Mouse (Mus musculus): ENCODE results near the gene Zfp354b. TPM values are rescaled to one million over a fixed set of nuclear protein-coding genes. Genes with fewer than 3 reads are reported as not detected.

The Zfp354b gene
- polyA plus RNA-seq, 2 experiments = 1.1 to 1.3 TPM

- no peak for TF ChIP-seq POLR2A (IDR thresholded peaks at IDR 0.05; ENCODE audit: borderline replicate concordance, extremely low read depth, insufficient read depth, insufficient read length)
- 64% methylated on average over 14 of the region's 14 CpGs for WGBS
- no peak for DNase-seq (ENCODE audit: low spot score)
- no peak overlapping the region for H3K4me2 ChIP-seq (replicated peaks; ENCODE audit: low read depth, low read length, severe bottlenecking)
- no peak overlapping the region for H3K27ac ChIP-seq (replicated peaks; ENCODE audit: low read depth, low read length)
- ATAC-seq (ENCODE audit: low FRiP score, low read depth) = no peak
- H3K36me3 ChIP-seq (ENCODE audit: control insufficient read depth, insufficient read depth, low read length) = no peaks in the 10 kb centered on the region
- no peaks in the 10 kb centered on the region for H3K27me3 ChIP-seq (ENCODE audit: control insufficient read depth, insufficient read depth, low read length)
- H3K9me3 ChIP-seq (ENCODE audit: control insufficient read depth, low read length) = no peaks in the 10 kb centered on the region
- no peak overlapping the region for H3K9ac ChIP-seq (ENCODE audit: low read depth, low read length, severe bottlenecking)
- no peak overlapping the region for H3K4me3 ChIP-seq (replicated peaks; ENCODE audit: low read length)
- H3K4me1 ChIP-seq (ENCODE audit: control insufficient read depth, insufficient read depth, low read length) = no peaks in the 10 kb centered on the region
Measured at GRCm38 (mm10) chr11:50952290-50952689, 20.9 kb upstream of the Zfp354b start.

DNA sequence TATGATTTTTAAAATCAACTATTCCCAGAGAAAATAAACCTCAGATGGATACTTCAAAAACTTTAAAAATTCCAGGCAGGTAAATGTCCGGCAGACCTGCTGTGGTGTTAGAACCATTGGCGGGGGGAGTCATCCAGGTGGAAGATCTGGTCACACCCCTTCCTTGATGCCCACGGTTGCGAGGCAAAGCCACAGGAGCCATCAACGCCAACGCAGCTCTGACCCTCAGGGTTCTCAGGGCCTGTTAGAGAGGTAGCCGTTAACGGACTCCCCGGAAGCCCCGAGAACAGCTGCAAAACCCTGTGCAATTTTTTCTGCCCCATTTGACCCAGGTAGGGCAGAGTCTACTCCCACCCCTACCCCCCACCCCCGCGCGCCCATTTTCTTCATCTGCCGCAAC is 12.1 kb upstream of the Zfp354b start, which contains the start of gene 4933414I15Rik:
TSS of gene 4933414I15Rik (minus strand) at position 260 of the 400 bp plus-strand sequence.
- DNase-seq (ENCODE audit: low spot score) (no peak), ATAC-seq (ENCODE audit: low FRiP score, low read depth) (no peak)
- TF ChIP-seq POLR2A (IDR thresholded peaks at IDR 0.05; ENCODE audit: borderline replicate concordance, extremely low read depth, insufficient read depth, insufficient read length) = no peak
- no peak within 1 kb of the TSS for H3K4me2 ChIP-seq (replicated peaks; ENCODE audit: low read depth, low read length, severe bottlenecking)
- H3K36me3 ChIP-seq (ENCODE audit: control insufficient read depth, insufficient read depth, low read length) = no peaks in the 10 kb centered on the region
- H3K4me1 ChIP-seq (ENCODE audit: control insufficient read depth, insufficient read depth, low read length) = no peaks in the 10 kb centered on the region
- 66% methylated on average over 14 of the region's 14 CpGs for WGBS
- no peaks in the 10 kb centered on the region for H3K9me3 ChIP-seq (ENCODE audit: control insufficient read depth, low read length)
- H3K4me3 ChIP-seq (replicated peaks; ENCODE audit: low read length) = no peak within 1 kb of the TSS
- H3K9ac ChIP-seq (ENCODE audit: low read depth, low read length, severe bottlenecking) = no peak within 1 kb of the TSS
- H3K27ac ChIP-seq (replicated peaks; ENCODE audit: low read depth, low read length) = no peak within 1 kb of the TSS
- no peaks in the 10 kb centered on the region for H3K27me3 ChIP-seq (ENCODE audit: control insufficient read depth, insufficient read depth, low read length)

DNA sequence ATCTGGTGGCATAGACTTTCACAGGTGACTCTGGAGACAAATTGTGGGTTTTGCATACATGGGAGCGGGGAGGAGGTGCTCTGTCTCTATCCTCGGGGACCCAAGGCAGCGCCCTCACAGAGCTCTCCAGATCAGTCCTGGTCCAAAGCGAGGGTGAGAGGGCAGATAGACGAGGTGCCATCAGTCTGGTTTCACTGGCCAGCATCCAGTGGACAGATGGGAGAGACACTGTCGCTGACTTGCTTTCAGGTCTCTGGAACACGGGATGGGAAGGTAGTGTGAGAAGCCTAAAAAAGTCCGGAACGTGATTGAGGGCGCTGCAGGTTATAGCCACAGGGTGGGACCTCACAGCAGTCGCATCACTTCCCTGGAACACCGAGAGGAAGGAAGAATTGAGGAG is 11.0 kb upstream of the Zfp354b start:
- H3K36me3 ChIP-seq (ENCODE audit: control insufficient read depth, insufficient read depth, low read length) = no peaks in the 10 kb centered on the region
- no peak overlapping the region for H3K4me3 ChIP-seq (replicated peaks; ENCODE audit: low read length)
- DNase-seq (ENCODE audit: low spot score) = no peak
- 59% methylated on average over 12 of the region's 12 CpGs for WGBS
- H3K27me3 ChIP-seq (ENCODE audit: control insufficient read depth, insufficient read depth, low read length) = no peaks in the 10 kb centered on the region
- no peak overlapping the region for H3K4me2 ChIP-seq (replicated peaks; ENCODE audit: low read depth, low read length, severe bottlenecking)
- no peak overlapping the region for H3K9ac ChIP-seq (ENCODE audit: low read depth, low read length, severe bottlenecking)
- TF ChIP-seq POLR2A (IDR thresholded peaks at IDR 0.05; ENCODE audit: borderline replicate concordance, extremely low read depth, insufficient read depth, insufficient read length) = no peak
- H3K4me1 ChIP-seq (ENCODE audit: control insufficient read depth, insufficient read depth, low read length) = no peaks in the 10 kb centered on the region
- H3K27ac ChIP-seq (replicated peaks; ENCODE audit: low read depth, low read length) = no peak overlapping the region
- no peaks in the 10 kb centered on the region for H3K9me3 ChIP-seq (ENCODE audit: control insufficient read depth, low read length)
- no peak for ATAC-seq (ENCODE audit: low FRiP score, low read depth)

DNA sequence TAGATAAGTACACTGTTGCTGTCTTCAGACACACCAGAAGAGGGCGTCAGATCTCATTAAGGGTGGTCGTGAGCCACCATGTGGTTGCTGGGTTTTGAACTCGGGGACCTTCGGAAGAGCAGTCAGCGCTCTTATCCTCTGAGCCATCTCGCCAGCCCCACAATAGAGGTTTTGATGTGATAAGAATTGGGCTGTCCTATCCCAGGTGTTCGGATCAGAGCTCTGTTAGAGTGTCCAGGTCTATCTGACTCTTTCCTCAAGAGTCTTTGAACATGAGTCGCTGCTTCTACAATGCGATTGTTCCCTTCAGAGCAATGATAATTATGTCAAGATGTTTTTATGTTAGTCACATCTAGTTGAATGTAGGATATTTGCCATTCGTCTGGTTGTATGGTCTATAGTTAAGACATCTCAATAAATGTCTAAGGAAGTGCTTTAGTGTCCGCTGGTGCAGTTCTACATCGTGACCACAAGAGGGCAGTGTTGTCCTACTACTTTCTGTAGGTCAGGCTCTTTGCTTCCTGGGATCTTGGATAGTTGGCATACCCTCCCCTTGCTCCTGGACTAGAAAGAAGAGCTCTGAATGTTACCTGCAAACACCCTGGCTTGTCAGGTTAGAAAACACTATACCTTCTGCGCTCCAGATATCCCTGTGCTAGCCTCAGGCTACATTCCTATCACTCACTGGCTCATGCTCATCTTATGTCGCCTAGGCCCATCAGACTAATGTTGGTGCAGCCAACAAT is 8.4 kb upstream of the Zfp354b start:
- no peaks in the 10 kb centered on the region for H3K4me1 ChIP-seq (ENCODE audit: control insufficient read depth, insufficient read depth, low read length)
- no peaks in the 10 kb centered on the region for H3K27me3 ChIP-seq (ENCODE audit: control insufficient read depth, insufficient read depth, low read length)
- peak; percentile 76 for DNase-seq (ENCODE audit: low spot score)
- no peaks in the 10 kb centered on the region for H3K9me3 ChIP-seq (ENCODE audit: control insufficient read depth, low read length)
- no peaks in the 10 kb centered on the region for H3K36me3 ChIP-seq (ENCODE audit: control insufficient read depth, insufficient read depth, low read length)
- H3K4me3 ChIP-seq (replicated peaks; ENCODE audit: low read length) = no peak overlapping the region
- H3K4me2 ChIP-seq (replicated peaks; ENCODE audit: low read depth, low read length, severe bottlenecking) = no peak overlapping the region
- H3K27ac ChIP-seq (replicated peaks; ENCODE audit: low read depth, low read length) = no peak overlapping the region
- TF ChIP-seq POLR2A (IDR thresholded peaks at IDR 0.05; ENCODE audit: borderline replicate concordance, extremely low read depth, insufficient read depth, insufficient read length) = no peak
- ATAC-seq (ENCODE audit: low FRiP score, low read depth) = peak; percentile 57; the same call in 1 of the 2 replicates
- WGBS = 33% methylated on average over 14 of the region's 14 CpGs
- H3K9ac ChIP-seq (ENCODE audit: low read depth, low read length, severe bottlenecking) = no peak overlapping the region

GRCm38 (mm10) chr11:50938435-50938834 is 7.0 kb upstream of the Zfp354b start:
- Histone ChIP-seq H3K27ac (replicated peaks; ENCODE audit: low read depth, low read length) (no peak overlapping the region), H3K4me3 (replicated peaks; ENCODE audit: low read length) (no peak overlapping the region), H3K4me2 (replicated peaks; ENCODE audit: low read depth, low read length, severe bottlenecking) (no peak overlapping the region), H3K36me3 (ENCODE audit: control insufficient read depth, insufficient read depth, low read length) (no peaks in the 10 kb centered on the region), H3K9ac (ENCODE audit: low read depth, low read length, severe bottlenecking) (no peak overlapping the region), H3K27me3 (ENCODE audit: control insufficient read depth, insufficient read depth, low read length) (no peaks in the 10 kb centered on the region), H3K9me3 (ENCODE audit: control insufficient read depth, low read length) (no peaks in the 10 kb centered on the region), H3K4me1 (ENCODE audit: control insufficient read depth, insufficient read depth, low read length) (no peaks in the 10 kb centered on the region)
- no peak for TF ChIP-seq POLR2A (IDR thresholded peaks at IDR 0.05; ENCODE audit: borderline replicate concordance, extremely low read depth, insufficient read depth, insufficient read length)
- ATAC-seq (ENCODE audit: low FRiP score, low read depth) = no peak
- WGBS = 73% methylated on average over 8 of the region's 8 CpGs
- DNase-seq (ENCODE audit: low spot score) = no peak

All from limb, embryonic 14.5 days (tissue).